In genomic region chr7:6344124-6344523, GRCm38 (mm10) we compare ENCODE assay signal across 9 mouse cellular contexts. TPM values are rescaled to one million over a fixed set of nuclear protein-coding genes. Genes with fewer than 3 reads are reported as not detected.
A peak's percentile ranks its signal among the peaks of the same experiment; 100 is the strongest.
DNase-seq lines count a peak whose midpoint lies in the region; ATAC-seq and TF ChIP-seq lines count a peak whose summit lies in the region.
"Had no signal": no experiment of that assay in that cellular context is flagged by ENCODE, and none has a peak within 500 bp of the region (broad histone marks: within the 10 kb centered on the region; RNA-seq: fewer than 3 reads in every experiment).

No protein-coding gene starts in this region.

- intact Hi-C loops in heart, postnatal 36 days (cut with DNase I): no loop called here

- no peak for TF ChIP-seq CTCF in brain, embryonic 14.5 days (IDR thresholded peaks at IDR 0.05; ENCODE audit: borderline replicate concordance, extremely low read depth, insufficient read depth, insufficient read length)

- no peak overlapping the region for H3K27ac ChIP-seq in heart, embryonic 12.5 days (ENCODE audit: poor library complexity, severe bottlenecking)
- peak overlapping the region; percentile 84; the same call in 1 of the 2 replicates for H3K27ac ChIP-seq in hindbrain, embryonic 12.5 days
- peak overlapping the region; percentile 91 for H3K27ac ChIP-seq in midbrain, embryonic 10.5 days (replicated peaks)

- no peak for DNase-seq in heart, postnatal 36 days
- peak; percentile 13 for DNase-seq in brain, embryonic 14.5 days (ENCODE audit: low read depth)
- DNase-seq in midbrain, embryonic 10.5 days (ENCODE audit: low spot score): no peak
- no peak for DNase-seq in thymus, adult 18-20 months
- DNase-seq in thymus, postnatal 14 days: no peak
- DNase-seq in B cell, adult 2 months: no peak

- no peaks in the 10 kb centered on the region for H3K27me3 ChIP-seq in heart, embryonic 12.5 days (replicated peaks)
- no peaks in the 10 kb centered on the region for H3K27me3 ChIP-seq in hindbrain, embryonic 12.5 days
- no peaks in the 10 kb centered on the region for H3K27me3 ChIP-seq in midbrain, embryonic 10.5 days (ENCODE audit: low read depth, poor library complexity, severe bottlenecking)

- 32% methylated on average over 10 of the region's 10 CpGs for WGBS in heart, embryonic 12.5 days
- WGBS in hindbrain, embryonic 12.5 days: 33% methylated on average over 10 of the region's 10 CpGs
- 33% methylated on average over 10 of the region's 10 CpGs for WGBS in midbrain, embryonic 10.5 days

- peak overlapping the region; percentile 80 for H3K4me3 ChIP-seq in heart, embryonic 12.5 days
- H3K4me3 ChIP-seq in hindbrain, embryonic 12.5 days: peak overlapping the region; percentile 65
- H3K4me3 ChIP-seq in midbrain, embryonic 10.5 days: peak overlapping the region; percentile 71

- H3K4me1 ChIP-seq in heart, embryonic 12.5 days (replicated peaks): no peaks in the 10 kb centered on the region
- peaks cover 3% of the 10 kb centered on the region; the same call in 1 of the 2 replicates for H3K4me1 ChIP-seq in hindbrain, embryonic 12.5 days
- peaks cover 3% of the 10 kb centered on the region; the same call in 1 of the 2 replicates for H3K4me1 ChIP-seq in midbrain, embryonic 10.5 days

- no peaks in the 10 kb centered on the region for H3K36me3 ChIP-seq in heart, embryonic 12.5 days
- no peaks in the 10 kb centered on the region for H3K36me3 ChIP-seq in hindbrain, embryonic 12.5 days
- H3K36me3 ChIP-seq in midbrain, embryonic 10.5 days: no peaks in the 10 kb centered on the region

- no peak for TF ChIP-seq POLR2A in brain, embryonic 14.5 days (IDR thresholded peaks at IDR 0.05; ENCODE audit: borderline replicate concordance, extremely low read depth, insufficient read depth, insufficient read length, poor library complexity, severe bottlenecking)

- H3K4me2 ChIP-seq in heart, embryonic 12.5 days: peak overlapping the region; percentile 61
- peak overlapping the region; percentile 48 for H3K4me2 ChIP-seq in hindbrain, embryonic 12.5 days (replicated peaks)

- H3K9ac ChIP-seq in heart, embryonic 12.5 days: no peak overlapping the region; the same call in 1 of the 2 replicates
- H3K9ac ChIP-seq in hindbrain, embryonic 12.5 days: no peak overlapping the region

- ATAC-seq in heart, embryonic 12.5 days (ENCODE audit: insufficient number of reproducible peaks, low FRiP score): no peak
- ATAC-seq in hindbrain, embryonic 12.5 days (ENCODE audit: low FRiP score): peak; percentile 56

- H3K9me3 ChIP-seq in heart, embryonic 12.5 days (replicated peaks): no peaks in the 10 kb centered on the region
- no peaks in the 10 kb centered on the region for H3K9me3 ChIP-seq in hindbrain, embryonic 12.5 days (replicated peaks)
- H3K9me3 ChIP-seq in midbrain, embryonic 10.5 days (replicated peaks): no peaks in the 10 kb centered on the region; the same call in 1 of the 2 replicates

RNA-seq across cellular contexts. Expression of gene Gm3854, which starts 0.6 kb away (rescaled TPM):
- polyA plus RNA-seq in heart, embryonic 12.5 days (2016; fragmentation: Nextera tagmentation; extraction: Ambion mirVana): 1.1 and 1.6 TPM in 2 replicates
- under 1 TPM; 0.16 to 0.33 TPM for total RNA-seq in heart, postnatal 36 days (2021)
- 2.5 and 4.2 TPM in 2 replicates for polyA plus RNA-seq in brain, embryonic 14.5 days (2012; rRNA removed)
- 4.8 and 5.4 TPM in 2 replicates for polyA plus RNA-seq in hindbrain, embryonic 12.5 days (2016; fragmentation: Nextera tagmentation; extraction: Ambion mirVana)
- 2.9 and 3.9 TPM in 2 replicates for polyA plus RNA-seq in midbrain, embryonic 10.5 days (2016; fragmentation: Nextera tagmentation; extraction: Ambion mirVana)

RNA-seq across cellular contexts. Expression of gene Zfp583, which starts 13.0 kb away (rescaled TPM):
- 4.3 and 4.8 TPM in 2 replicates for polyA plus RNA-seq in heart, embryonic 12.5 days (2016; fragmentation: Nextera tagmentation; extraction: Ambion mirVana)
- 1 to 10 TPM; 1.1 to 1.8 TPM for total RNA-seq in heart, postnatal 36 days (2021)
- polyA plus RNA-seq in brain, embryonic 14.5 days (2012; rRNA removed): 9.5 and 9.9 TPM in 2 replicates
- polyA plus RNA-seq in hindbrain, embryonic 12.5 days (2016; fragmentation: Nextera tagmentation; extraction: Ambion mirVana): 10.8 and 12.1 TPM in 2 replicates
- 5.2 and 8.0 TPM in 2 replicates for polyA plus RNA-seq in midbrain, embryonic 10.5 days (2016; fragmentation: Nextera tagmentation; extraction: Ambion mirVana)

RNA-seq across cellular contexts. Expression of gene Zfp78, which starts 19.0 kb away (rescaled TPM):
- polyA plus RNA-seq in heart, embryonic 12.5 days (2016; fragmentation: Nextera tagmentation; extraction: Ambion mirVana): 1.2 and 1.4 TPM in 2 replicates
- total RNA-seq in heart, postnatal 36 days (2021): 1 to 10 TPM; 2.4 to 3.0 TPM
- polyA plus RNA-seq in brain, embryonic 14.5 days (2012; rRNA removed): 2.4 and 3.0 TPM in 2 replicates
- 2.8 and 3.0 TPM in 2 replicates for polyA plus RNA-seq in hindbrain, embryonic 12.5 days (2016; fragmentation: Nextera tagmentation; extraction: Ambion mirVana)
- polyA plus RNA-seq in midbrain, embryonic 10.5 days (2016; fragmentation: Nextera tagmentation; extraction: Ambion mirVana): 1.8 and 2.7 TPM in 2 replicates

RNA-seq across cellular contexts. Expression of gene Zfp28, which starts 39.0 kb away (rescaled TPM):
- polyA plus RNA-seq in heart, embryonic 12.5 days (2016; fragmentation: Nextera tagmentation; extraction: Ambion mirVana): 7.3 and 10.7 TPM in 2 replicates
- 1 to 10 TPM; 2.9 to 3.1 TPM for total RNA-seq in heart, postnatal 36 days (2021)
- 14.5 and 17.9 TPM in 2 replicates for polyA plus RNA-seq in brain, embryonic 14.5 days (2012; rRNA removed)
- 15.9 and 16.4 TPM in 2 replicates for polyA plus RNA-seq in hindbrain, embryonic 12.5 days (2016; fragmentation: Nextera tagmentation; extraction: Ambion mirVana)
- 10.2 and 12.7 TPM in 2 replicates for polyA plus RNA-seq in midbrain, embryonic 10.5 days (2016; fragmentation: Nextera tagmentation; extraction: Ambion mirVana)

RNA-seq across cellular contexts. Expression of gene Smim17, which starts 54.4 kb away (rescaled TPM):
- polyA plus RNA-seq in heart, embryonic 12.5 days (2016; fragmentation: Nextera tagmentation; extraction: Ambion mirVana): 0.15 and 0.39 TPM in 2 replicates
- total RNA-seq in heart, postnatal 36 days (2021): not detected
- polyA plus RNA-seq in brain, embryonic 14.5 days (2012; rRNA removed): 4.5 and 7.5 TPM in 2 replicates
- polyA plus RNA-seq in hindbrain, embryonic 12.5 days (2016; fragmentation: Nextera tagmentation; extraction: Ambion mirVana): 1.5 TPM in 2 replicates
- 0.48 and 0.91 TPM in 2 replicates for polyA plus RNA-seq in midbrain, embryonic 10.5 days (2016; fragmentation: Nextera tagmentation; extraction: Ambion mirVana)
- total RNA-seq: hematopoietic stem cell, adult 5-6 weeks had no signal
